Mouse (Mus musculus) MEL (cell line): ENCODE data around the gene Pvr. TPM values are rescaled to one million over a fixed set of nuclear protein-coding genes. Genes with fewer than 3 reads are reported as not detected.

ENCODE experiments used
- DNase-seq: peaks from one replicate; pipeline ENCODE4 v3.0.0; 2011; ENCODE audit warnings: low read depth, low spot score
- H3K27ac ChIP-seq: 2 replicates; pipeline ENCODE4 v1.5.1; 2012; ENCODE audit warnings: low read depth, mild to moderate bottlenecking, control low read depth, low read length, moderate library complexity; ENCODE audit not compliant: control insufficient read depth
- H3K27me3 ChIP-seq, 2 experiments: fragments of 150-350 bp in 1 of 2; sonication (generic) in 1 of 2; 2 replicates each; pipeline ENCODE4 v1.6.1; 2012; ENCODE audit warnings: low read length in 2 of 2, mild to moderate bottlenecking in 2 of 2, improper control_type of control experiment in 1 of 2, moderate library complexity in 1 of 2; ENCODE audit not compliant: insufficient read depth in 2 of 2, control insufficient read depth in 1 of 2
- H3K36me3 ChIP-seq, 2 experiments: 2 replicates each; pipeline ENCODE4 v1.6.1; 2012 to 2014; ENCODE audit warnings: low read length in 2 of 2, improper control_type of control experiment in 1 of 2, inconsistent platforms in 1 of 2, mild to moderate bottlenecking in 1 of 2; ENCODE audit not compliant: insufficient read depth in 2 of 2, control insufficient read depth in 1 of 2
- H3K4me1 ChIP-seq, 2 experiments: fragments of 150-350 bp in 1 of 2; sonication (generic) in 1 of 2; 2 replicates each; pipeline ENCODE4 v1.6.1; 2012; ENCODE audit warnings: low read length in 2 of 2, improper control_type of control experiment in 1 of 2, mild to moderate bottlenecking in 1 of 2; ENCODE audit not compliant: insufficient read depth in 2 of 2, control insufficient read depth in 1 of 2
- H3K4me3 ChIP-seq, 2 experiments: fragments of 150-350 bp in 1 of 2; sonication (generic) in 1 of 2; 2 replicates each; pipeline ENCODE4 v1.5.1; 2012; ENCODE audit warnings: low read depth in 2 of 2, low read length in 2 of 2, mild to moderate bottlenecking in 2 of 2, moderate library complexity in 2 of 2, control low read depth in 1 of 2, improper control_type of control experiment in 1 of 2; ENCODE audit not compliant: control insufficient read depth in 1 of 2, insufficient read depth in 1 of 2
- H3K79me2 ChIP-seq: 2 replicates; pipeline ENCODE4 v1.6.1; 2012; ENCODE audit warnings: mild to moderate bottlenecking, low read length, moderate library complexity; ENCODE audit not compliant: control insufficient read depth, poor library complexity, insufficient read depth
- H3K9ac ChIP-seq: 2 replicates; pipeline ENCODE4 v1.6.1; 2012; ENCODE audit warnings: low read depth, mild to moderate bottlenecking, control low read depth, low read length, moderate library complexity; ENCODE audit not compliant: control insufficient read depth, poor library complexity, severe bottlenecking
- H3K9me3 ChIP-seq: fragments of 150-350 bp; sonication (generic); replicated peaks from 2 replicates; pipeline ENCODE4 v1.6.1; 2012; ENCODE audit warnings: mild to moderate bottlenecking, low read length, improper control_type of control experiment, moderate library complexity; ENCODE audit not compliant: insufficient read depth
- BHLHE40 ChIP-seq: IDR thresholded peaks from 2 replicates; pipeline ENCODE4 v1.6.1; 2012; ENCODE audit warnings: low read depth, mild to moderate bottlenecking, inconsistent platforms, low read length, improper control_type of control experiment, borderline replicate concordance
- CHD1 ChIP-seq: IDR thresholded peaks from 2 replicates; pipeline ENCODE4 v1.6.1; 2012; ENCODE audit warnings: low read depth, mild to moderate bottlenecking, inconsistent platforms, low read length, improper control_type of control experiment
- CHD2 ChIP-seq: IDR thresholded peaks from 2 replicates; pipeline ENCODE4 v1.6.1; 2011; ENCODE audit warnings: low read length, improper control_type of control experiment
- CTCF ChIP-seq, 3 experiments: IDR thresholded peaks in 2 of 3; conservative IDR thresholded peaks in 1 of 3; 2 replicates each; pipeline ENCODE4 v1.5.1; 2011 to 2012; ENCODE audit warnings: low read length in 3 of 3, low read depth in 2 of 3, mild to moderate bottlenecking in 2 of 3, improper control_type of control experiment in 1 of 3, inconsistent platforms in 1 of 3, mixed read lengths in 1 of 3, moderate library complexity in 1 of 3; ENCODE audit not compliant: control insufficient read depth in 1 of 3, insufficient read depth in 1 of 3, poor library complexity in 1 of 3, severe bottlenecking in 1 of 3
- E2F4 ChIP-seq: IDR thresholded peaks from 2 replicates; pipeline ENCODE4 v1.6.1; 2011; ENCODE audit warnings: low read depth, low read length, improper control_type of control experiment, borderline replicate concordance
- ELF1 ChIP-seq: IDR thresholded peaks from 2 replicates; pipeline ENCODE4 v1.6.1; 2014; ENCODE audit warnings: low read depth, mild to moderate bottlenecking, inconsistent platforms, low read length, improper control_type of control experiment, moderate library complexity
- EP300 ChIP-seq, 2 experiments: IDR thresholded peaks; 2 replicates each; pipeline ENCODE4 v1.6.1; 2011; ENCODE audit warnings: improper control_type of control experiment in 2 of 2, low read length in 2 of 2, low read depth in 1 of 2, mild to moderate bottlenecking in 1 of 2
- ETS1 ChIP-seq: IDR thresholded peaks from 2 replicates; pipeline ENCODE4 v1.6.1; 2012; ENCODE audit warnings: low read depth, mild to moderate bottlenecking, inconsistent platforms, low read length, improper control_type of control experiment, moderate library complexity
- GABPA ChIP-seq: IDR thresholded peaks from 2 replicates; pipeline ENCODE4 v1.6.1; 2012; ENCODE audit warnings: low read depth, mild to moderate bottlenecking, inconsistent platforms, low read length, improper control_type of control experiment, moderate library complexity
- GATA1 ChIP-seq: IDR thresholded peaks from 2 replicates; pipeline ENCODE4 v1.6.1; 2011; ENCODE audit warnings: low read depth, low read length, improper control_type of control experiment
- HCFC1 ChIP-seq: IDR thresholded peaks from 2 replicates; pipeline ENCODE4 v1.6.1; 2012; ENCODE audit warnings: low read depth, mild to moderate bottlenecking, inconsistent platforms, low read length, improper control_type of control experiment, moderate library complexity
- JUND ChIP-seq: IDR thresholded peaks from 2 replicates; pipeline ENCODE4 v1.6.1; 2011; ENCODE audit warnings: low read depth, mild to moderate bottlenecking, improper control_type of control experiment, low read length
- MAFK ChIP-seq: IDR thresholded peaks from 2 replicates; pipeline ENCODE4 v1.6.1; 2011; ENCODE audit warnings: low read depth, mild to moderate bottlenecking, low read length, improper control_type of control experiment, borderline replicate concordance
- MAX ChIP-seq: IDR thresholded peaks from 2 replicates; pipeline ENCODE4 v1.6.1; 2011; ENCODE audit warnings: low read length, improper control_type of control experiment
- MAZ ChIP-seq: IDR thresholded peaks from 2 replicates; pipeline ENCODE4 v1.6.1; 2012; ENCODE audit warnings: low read depth, mild to moderate bottlenecking, inconsistent platforms, low read length, improper control_type of control experiment
- MEF2A ChIP-seq: IDR thresholded peaks from 2 replicates; pipeline ENCODE4 v1.6.1; 2014; ENCODE audit warnings: low read depth, mild to moderate bottlenecking, inconsistent platforms, low read length, improper control_type of control experiment; ENCODE audit not compliant: poor library complexity, insufficient replicate concordance, severe bottlenecking; ENCODE audit errors: extremely low read depth
- MXI1 ChIP-seq: IDR thresholded peaks from 2 replicates; pipeline ENCODE4 v1.6.1; 2011; ENCODE audit warnings: mild to moderate bottlenecking, low read depth, low read length, improper control_type of control experiment
- MYB ChIP-seq: IDR thresholded peaks from 2 replicates; pipeline ENCODE4 v1.6.1; 2011; ENCODE audit warnings: mild to moderate bottlenecking, low read depth, low read length, improper control_type of control experiment
- MYC ChIP-seq: IDR thresholded peaks from 2 replicates; pipeline ENCODE4 v1.6.1; 2011; ENCODE audit warnings: low read depth, mild to moderate bottlenecking, low read length, improper control_type of control experiment, moderate library complexity
- NELFE ChIP-seq: IDR thresholded peaks from 2 replicates; pipeline ENCODE4 v1.6.1; 2011; ENCODE audit warnings: low read depth, low read length, improper control_type of control experiment
- NRF1 ChIP-seq: IDR thresholded peaks from 2 replicates; pipeline ENCODE4 v1.6.1; 2014; ENCODE audit warnings: low read depth, mild to moderate bottlenecking, inconsistent platforms, low read length, improper control_type of control experiment, moderate library complexity; ENCODE audit not compliant: poor library complexity, insufficient read depth, severe bottlenecking
- POLR2A ChIP-seq, 2 experiments: IDR thresholded peaks; 2 replicates each; pipeline ENCODE4 v1.6.1; 2011 to 2012; ENCODE audit warnings: low read length in 2 of 2, mild to moderate bottlenecking in 2 of 2, control low read depth in 1 of 2, improper control_type of control experiment in 1 of 2, low read depth in 1 of 2, moderate library complexity in 1 of 2; ENCODE audit not compliant: control insufficient read depth in 1 of 2, insufficient read depth in 1 of 2, poor library complexity in 1 of 2
- POLR2AphosphoS2 ChIP-seq: IDR thresholded peaks from 2 replicates; pipeline ENCODE4 v1.6.1; 2011; ENCODE audit warnings: low read length, improper control_type of control experiment
- POLR2AphosphoS5 ChIP-seq: IDR thresholded peaks from 2 replicates; pipeline ENCODE4 v1.6.1; 2012; ENCODE audit warnings: low read depth, borderline replicate concordance, mild to moderate bottlenecking, inconsistent platforms, low read length, moderate library complexity, mixed read lengths
- RAD21 ChIP-seq: IDR thresholded peaks from 2 replicates; pipeline ENCODE4 v1.6.1; 2011; ENCODE audit warnings: mild to moderate bottlenecking, low read depth, low read length, improper control_type of control experiment
- RCOR1 ChIP-seq: IDR thresholded peaks from 2 replicates; pipeline ENCODE4 v1.6.1; 2012; ENCODE audit warnings: low read depth, mild to moderate bottlenecking, inconsistent platforms, low read length, improper control_type of control experiment
- SIN3A ChIP-seq: IDR thresholded peaks from 2 replicates; pipeline ENCODE4 v1.6.1; 2012; ENCODE audit warnings: low read length, improper control_type of control experiment, inconsistent platforms
- SMC3 ChIP-seq: IDR thresholded peaks from 2 replicates; pipeline ENCODE4 v1.6.1; 2011; ENCODE audit warnings: low read depth, low read length, improper control_type of control experiment
- TAL1 ChIP-seq: IDR thresholded peaks from 2 replicates; pipeline ENCODE4 v1.6.1; 2012; ENCODE audit warnings: mild to moderate bottlenecking, inconsistent platforms, low read length, moderate library complexity, mixed read lengths
- TBP ChIP-seq: IDR thresholded peaks from 2 replicates; pipeline ENCODE4 v1.8.0; 2011; ENCODE audit warnings: low read depth, low read length, improper control_type of control experiment
- TCF12 ChIP-seq: IDR thresholded peaks from 2 replicates; pipeline ENCODE4 v1.6.1; 2014; ENCODE audit warnings: low read depth, mild to moderate bottlenecking, inconsistent platforms, low read length, improper control_type of control experiment, moderate library complexity
- UBTF ChIP-seq: IDR thresholded peaks from 2 replicates; pipeline ENCODE4 v1.6.1; 2012; ENCODE audit warnings: low read depth, mild to moderate bottlenecking, inconsistent platforms, low read length, improper control_type of control experiment, moderate library complexity, borderline replicate concordance; ENCODE audit not compliant: insufficient read depth
- USF1 ChIP-seq: IDR thresholded peaks from 2 replicates; pipeline ENCODE4 v1.6.1; 2014; ENCODE audit warnings: low read depth, mild to moderate bottlenecking, inconsistent platforms, low read length, improper control_type of control experiment, moderate library complexity
- USF2 ChIP-seq, 2 experiments: IDR thresholded peaks; 2 replicates each; pipeline ENCODE4 v1.6.1; 2011 to 2012; ENCODE audit warnings: improper control_type of control experiment in 2 of 2, low read length in 2 of 2, borderline replicate concordance in 1 of 2, inconsistent platforms in 1 of 2, low read depth in 1 of 2, mild to moderate bottlenecking in 1 of 2; ENCODE audit not compliant: insufficient read depth in 1 of 2
- ZKSCAN1 ChIP-seq: IDR thresholded peaks from 2 replicates; pipeline ENCODE4 v1.6.1; 2012; ENCODE audit warnings: low read depth, mild to moderate bottlenecking, inconsistent platforms, low read length, improper control_type of control experiment, moderate library complexity
- ZMIZ1 ChIP-seq: IDR thresholded peaks from 2 replicates; pipeline ENCODE4 v1.6.1; 2012; ENCODE audit warnings: low read depth, mild to moderate bottlenecking, inconsistent platforms, low read length, improper control_type of control experiment, moderate library complexity
- ZNF384 ChIP-seq: IDR thresholded peaks from 2 replicates; pipeline ENCODE4 v1.6.1; 2012; ENCODE audit warnings: low read depth, mild to moderate bottlenecking, inconsistent platforms, low read length, improper control_type of control experiment
- polyA plus RNA-seq, 2 experiments: library from polyadenylated mRNA; stranded (reverse) in 1 of 2; unstranded in 1 of 2; fragments of >175 nt in 1 of 2; fragments of >200 nt in 1 of 2; gene quantifications; 2 replicates each; pipeline versions ENCODE4 v1.2.1 to v1.2.4; 2012; ENCODE audit warnings: low replicate concordance in 2 of 2, low read depth in 1 of 2; ENCODE audit not compliant: insufficient read length in 2 of 2, insufficient read depth in 1 of 2, missing spikeins in 1 of 2
- total RNA-seq: library from RNA; depleted of rRNA; stranded (reverse); fragments of 300-350 nt; gene quantifications from 2 replicates; pipeline ENCODE4 v1.2.3, GENCODE M21; 2012

The Pvr gene
- total and polyA plus RNA-seq, 3 experiments = not detected

- Histone ChIP-seq H3K79me2 (no peaks in the 10 kb centered on the region), H3K9ac (peak overlapping the region; percentile 68), H3K9me3 (no peaks in the 10 kb centered on the region), H3K27ac (peak overlapping the region; percentile 82), H3K4me3 (peak overlapping the region; percentile 43 to 51), H3K27me3 (no peaks in the 10 kb centered on the region; a peak in 1 of 4 replicates), H3K4me1 (peaks cover 0 to 19% of the 10 kb centered on the region in 2 experiments), H3K36me3 (peaks cover 0 to 15% of the 10 kb centered on the region in 2 experiments; a peak in 2 of 4 replicates)
- peak; percentile 90 for DNase-seq
- TF ChIP-seq USF2 (IDR thresholded peaks at IDR 0.05; ENCODE audit: borderline replicate concordance in 1 of 2, insufficient read depth in 1 of 2, low read depth in 1 of 2, low read length in 2 of 2) (no peak), ELF1 (peak; percentile 67), MEF2A (no peak), MAZ (no peak; the same call in 1 of the 2 replicates), CHD2 (no peak), TAL1 (peak; percentile 65), NRF1 (no peak), SMC3 (no peak), E2F4 (no peak), MXI1 (no peak), ZNF384 (no peak), RCOR1 (peak; percentile 67), CHD1 (no peak), SIN3A (peak; percentile 61), JUND (no peak; the same call in 1 of the 2 replicates), TBP (peak; percentile 63), MAFK (no peak), GABPA (no peak; the same call in 1 of the 2 replicates), RAD21 (no peak), POLR2A (IDR thresholded peaks at IDR 0.05; ENCODE audit: control insufficient read depth in 1 of 2, insufficient read depth in 1 of 2, low read depth in 1 of 2, low read length in 2 of 2, poor library complexity in 1 of 2) (peak in 1 of 2 experiments; percentile 72; a peak in 2 of 4 replicates), EP300 (IDR thresholded peaks at IDR 0.05; ENCODE audit: low read depth in 1 of 2, low read length in 2 of 2) (peak; percentile 83 to 97), NELFE (peak; percentile 33; the same call in 1 of the 2 replicates), HCFC1 (no peak), CTCF (IDR thresholded peaks at IDR 0.05 in 2 of 3, conservative IDR thresholded peaks at IDR 0.05 in 1 of 3; ENCODE audit: control insufficient read depth in 1 of 3, insufficient read depth in 1 of 3, low read depth in 2 of 3, low read length in 3 of 3, poor library complexity in 1 of 3, severe bottlenecking in 1 of 3) (no peak), ZKSCAN1 (no peak), MYB (0 out of 2 replicates have a peak, but pooled peaks have one; percentile 10), UBTF (no peak), GATA1 (peak; percentile 54), ZMIZ1 (no peak), POLR2AphosphoS5 (no peak), MAX (no peak), BHLHE40 (no peak), USF1 (no peak), TCF12 (peak; percentile 85), ETS1 (peak; percentile 82), MYC (no peak), POLR2AphosphoS2 (no peak)
Observed at GRCm38 (mm10) chr7:19871137-19871621, 49.8 kb downstream of the Pvr start.
